Mouse (Mus musculus) liver, adult 2 months (tissue): ENCODE results near the gene Thada. TPM values are rescaled to one million over a fixed set of nuclear protein-coding genes. Genes with fewer than 3 reads are reported as not detected.

Source experiments
- DNase-seq: peaks from one replicate; pipeline ENCODE4 v3.0.0-alpha.2; 2011; ENCODE audit warnings: low read depth, low spot score; ENCODE audit errors: extremely low read depth
- H3K27ac ChIP-seq: fragments of 200-500 bp; replicated peaks from 2 replicates; pipeline ENCODE4 v1.5.1; 2012; ENCODE audit warnings: low read depth, mild to moderate bottlenecking, control low read depth, inconsistent platforms, low read length; ENCODE audit not compliant: insufficient read depth
- H3K27me3 ChIP-seq: fragments of 200-500 bp; 2 replicates; pipeline ENCODE4 v1.6.1; 2012; ENCODE audit warnings: mild to moderate bottlenecking, moderate library complexity, low read length, inconsistent platforms; ENCODE audit not compliant: control insufficient read depth, insufficient read depth
- H3K36me3 ChIP-seq: fragments of 200-500 bp; 2 replicates; pipeline ENCODE4 v1.6.1; 2012; ENCODE audit warnings: low read length, inconsistent platforms; ENCODE audit not compliant: control insufficient read depth, insufficient read depth
- H3K4me1 ChIP-seq: fragments of 200-500 bp; 2 replicates; pipeline ENCODE4 v1.6.1; 2011; ENCODE audit warnings: low read length; ENCODE audit not compliant: control insufficient read depth, insufficient read depth
- H3K4me3 ChIP-seq: fragments of 200-500 bp; 2 replicates; pipeline ENCODE4 v1.5.1; 2011; ENCODE audit warnings: low read depth, mild to moderate bottlenecking, control low read depth, low read length, moderate library complexity; ENCODE audit not compliant: insufficient read depth
- H3K79me2 ChIP-seq: fragments of 200-500 bp; 2 replicates; pipeline ENCODE4 v1.6.1; 2012; ENCODE audit warnings: inconsistent platforms, mild to moderate bottlenecking, low read length, moderate library complexity; ENCODE audit not compliant: control insufficient read depth, insufficient read depth
- H3K9ac ChIP-seq: fragments of 200-500 bp; 2 replicates; pipeline ENCODE4 v1.6.1; 2012; ENCODE audit warnings: low read depth, mild to moderate bottlenecking, control low read depth, inconsistent platforms, low read length
- CTCF ChIP-seq: fragments of 200-500 bp; IDR thresholded peaks from 2 replicates; pipeline ENCODE4 v1.5.1; 2011; ENCODE audit warnings: low read depth, low read length, control low read depth
- POLR2A ChIP-seq: fragments of 200-500 bp; IDR thresholded peaks from 2 replicates; pipeline ENCODE4 v1.6.1; 2011; ENCODE audit warnings: low read length, control low read depth; ENCODE audit not compliant: insufficient read depth; ENCODE audit errors: extremely low read depth
- WGBS: fragments of 180-500 bp; shearing (Covaris S2); methylation state at CpG from one replicate; pipeline ENCODE4 v1.1.7; 2018; 5-methylcytosine and 5-hydroxymethylcytosine counted together
- polyA plus RNA-seq: library from polyadenylated mRNA; depleted of rRNA; stranded (reverse); fragments of >200 nt; gene quantifications from 2 replicates; pipeline ENCODE4 v1.2.3, GENCODE M21; 2012
- total RNA-seq: library from RNA; depleted of rRNA; stranded (reverse); fragments of >200 nt; gene quantifications from 2 replicates; pipeline ENCODE4 v1.2.3, GENCODE M21; 2014

The Thada gene
- total and polyA plus RNA-seq, 2 experiments, result 2.8 to 6.1 TPM

DNA sequence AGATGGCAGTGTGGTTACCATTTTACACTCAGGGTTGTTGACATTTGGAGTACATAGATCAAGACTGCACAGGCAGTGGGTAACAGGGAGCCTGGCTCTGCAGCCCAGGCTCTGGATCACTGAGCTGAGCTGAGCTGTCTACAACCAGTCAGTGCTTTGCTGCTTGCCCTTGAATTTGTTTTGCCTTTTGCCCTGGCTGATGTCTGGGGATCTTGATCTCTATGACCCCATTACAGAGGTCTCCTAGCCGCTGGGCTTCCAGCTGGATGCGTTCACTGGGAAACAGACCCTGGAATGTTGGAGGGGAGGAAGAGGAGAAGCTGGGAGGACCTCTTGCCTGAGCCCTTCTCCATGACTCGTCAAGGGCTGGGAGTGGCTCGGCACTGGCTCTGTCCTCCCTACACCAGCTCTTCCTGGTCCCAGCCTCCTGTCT lies 268.1 kb downstream of the Thada start:
- Histone ChIP-seq H3K27ac (no peak overlapping the region), H3K79me2 (no peaks in the 10 kb centered on the region), H3K27me3 (no peaks in the 10 kb centered on the region), H3K36me3 (no peaks in the 10 kb centered on the region), H3K4me1 (peaks cover 11% of the 10 kb centered on the region), H3K9ac (no peak overlapping the region), H3K4me3 (no peak overlapping the region)
- TF ChIP-seq CTCF, result no peak
- TF ChIP-seq POLR2A, result no peak
- WGBS, result 90% methylated on average over 4 of the region's 4 CpGs
- DNase-seq, result no peak

DNA sequence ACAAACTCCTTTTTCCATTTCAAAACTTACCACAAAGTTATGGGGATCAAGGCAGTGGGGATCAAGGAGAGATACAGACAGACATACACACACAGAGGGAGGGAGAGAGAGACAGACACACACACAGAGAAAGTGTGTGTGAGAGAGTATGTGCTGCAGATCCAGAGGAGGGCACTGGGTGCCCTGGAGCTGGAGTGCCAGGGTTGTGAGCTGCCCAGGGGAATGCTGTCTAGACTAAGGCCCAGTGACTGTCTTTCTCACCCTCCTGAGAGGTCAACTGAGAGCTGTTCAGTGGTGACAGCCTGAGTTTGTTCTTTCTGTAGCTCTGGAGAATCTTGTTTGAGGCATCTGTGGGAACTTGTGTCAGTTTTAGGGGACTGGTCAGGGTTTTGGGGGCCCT lies 269.7 kb downstream of the Thada start:
- Histone ChIP-seq H3K4me1 (peaks cover 11% of the 10 kb centered on the region), H3K9ac (no peak overlapping the region), H3K27me3 (no peaks in the 10 kb centered on the region), H3K27ac (no peak overlapping the region), H3K4me3 (no peak overlapping the region), H3K36me3 (no peaks in the 10 kb centered on the region), H3K79me2 (no peaks in the 10 kb centered on the region)
- no peak for DNase-seq
- no peak for TF ChIP-seq POLR2A
- TF ChIP-seq CTCF, result no peak

DNA sequence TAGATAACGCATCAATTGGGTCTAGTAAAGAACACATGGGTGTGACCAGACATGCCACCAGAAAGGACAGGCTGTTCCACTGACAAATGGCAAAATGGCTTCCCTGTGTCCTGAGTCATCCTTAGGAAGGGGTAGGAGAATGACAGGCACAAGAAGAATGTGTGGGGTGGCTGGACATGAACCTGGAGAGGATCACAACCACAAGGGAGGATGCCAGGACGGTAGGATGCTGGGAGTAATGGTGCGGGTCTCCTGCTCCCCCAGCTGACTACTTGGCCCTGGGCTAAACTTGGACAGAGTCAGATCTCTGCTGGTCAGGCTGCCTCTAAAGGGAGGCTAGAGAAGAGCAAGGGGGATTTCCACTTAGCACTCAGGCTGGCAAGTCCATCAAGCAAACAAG lies 270.2 kb downstream of the Thada start:
- Histone ChIP-seq H3K9ac (no peak overlapping the region), H3K4me1 (peaks cover 11% of the 10 kb centered on the region), H3K27me3 (no peaks in the 10 kb centered on the region), H3K36me3 (no peaks in the 10 kb centered on the region), H3K4me3 (no peak overlapping the region), H3K27ac (no peak overlapping the region), H3K79me2 (no peaks in the 10 kb centered on the region)
- 95% methylated on average over 3 of the region's 3 CpGs for WGBS
- TF ChIP-seq POLR2A, result no peak
- no peak for TF ChIP-seq CTCF
- no peak for DNase-seq

DNA sequence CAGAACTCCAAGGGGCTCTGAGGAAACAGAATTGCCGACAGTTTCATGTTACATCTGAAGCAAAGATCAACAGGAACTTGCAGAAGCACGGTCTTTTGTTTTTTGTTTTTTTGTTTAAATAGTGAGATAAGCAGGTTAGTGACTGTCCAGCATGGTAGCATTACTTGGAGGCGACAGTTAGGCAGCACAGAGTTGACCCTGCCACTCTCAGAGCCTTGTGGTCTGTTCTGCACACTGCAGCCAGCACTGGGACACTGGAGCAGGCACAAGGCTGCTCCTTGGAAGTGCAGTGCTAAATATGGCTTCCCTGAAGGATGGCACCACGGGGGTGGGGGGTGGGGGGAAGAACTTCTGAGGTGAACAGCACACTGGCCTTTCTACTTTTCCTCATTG lies 271.0 kb downstream of the Thada start:
- Histone ChIP-seq H3K27me3 (no peaks in the 10 kb centered on the region), H3K27ac (0 out of 2 replicates have a peak overlapping the region, but pooled peaks have one; percentile 45), H3K36me3 (no peaks in the 10 kb centered on the region), H3K4me1 (peaks cover 11% of the 10 kb centered on the region), H3K79me2 (no peaks in the 10 kb centered on the region), H3K4me3 (no peak overlapping the region), H3K9ac (no peak overlapping the region)
- WGBS, result 42% methylated on average over 4 of the region's 4 CpGs
- no peak for DNase-seq
- TF ChIP-seq CTCF (0 out of 2 replicates have a peak, but pooled peaks have one; percentile 8), POLR2A (no peak)

DNA sequence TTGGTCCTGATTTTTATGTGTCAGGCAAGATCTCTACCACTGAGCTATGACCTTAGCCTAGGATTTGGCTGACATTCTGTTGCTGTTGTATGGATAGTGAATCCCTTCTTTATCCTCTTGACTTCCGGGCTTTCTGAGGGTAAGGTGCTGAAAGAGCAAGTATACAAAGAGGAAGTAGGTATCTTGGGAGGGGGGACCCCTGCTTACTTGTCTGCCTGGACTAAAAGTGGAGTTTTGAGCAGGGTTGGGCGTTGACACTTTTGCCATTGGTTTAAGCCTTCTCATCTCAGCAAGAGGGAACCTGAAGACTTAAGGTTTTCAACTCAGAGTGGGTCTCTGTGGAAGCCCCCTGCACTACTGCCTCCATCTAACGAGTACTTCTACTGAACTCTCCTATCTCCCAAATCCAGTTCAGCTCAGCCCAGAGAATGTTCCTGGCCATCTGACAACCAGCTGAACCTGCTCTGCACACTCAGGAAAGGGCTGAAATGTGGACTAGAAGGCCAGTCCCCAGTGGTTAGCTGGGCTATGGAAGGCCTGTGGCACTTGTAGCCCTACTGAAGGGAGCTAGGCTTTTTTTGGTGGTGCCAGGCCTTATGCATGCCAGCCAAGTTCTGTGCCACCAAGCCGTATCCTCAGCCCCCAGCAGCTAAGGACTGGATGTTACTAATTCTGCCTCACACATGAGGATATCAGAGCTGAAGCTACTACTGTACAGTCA lies 271.6 kb downstream of the Thada start:
- TF ChIP-seq POLR2A, result no peak
- TF ChIP-seq CTCF, result no peak
- 72% methylated on average over 4 of the region's 4 CpGs for WGBS
- Histone ChIP-seq H3K27ac (peak overlapping the region; percentile 45; the same call in 1 of the 2 replicates), H3K36me3 (no peaks in the 10 kb centered on the region), H3K9ac (no peak overlapping the region), H3K27me3 (no peaks in the 10 kb centered on the region), H3K4me1 (peaks cover 11% of the 10 kb centered on the region), H3K4me3 (no peak overlapping the region), H3K79me2 (no peaks in the 10 kb centered on the region)
- no peak for DNase-seq

DNA sequence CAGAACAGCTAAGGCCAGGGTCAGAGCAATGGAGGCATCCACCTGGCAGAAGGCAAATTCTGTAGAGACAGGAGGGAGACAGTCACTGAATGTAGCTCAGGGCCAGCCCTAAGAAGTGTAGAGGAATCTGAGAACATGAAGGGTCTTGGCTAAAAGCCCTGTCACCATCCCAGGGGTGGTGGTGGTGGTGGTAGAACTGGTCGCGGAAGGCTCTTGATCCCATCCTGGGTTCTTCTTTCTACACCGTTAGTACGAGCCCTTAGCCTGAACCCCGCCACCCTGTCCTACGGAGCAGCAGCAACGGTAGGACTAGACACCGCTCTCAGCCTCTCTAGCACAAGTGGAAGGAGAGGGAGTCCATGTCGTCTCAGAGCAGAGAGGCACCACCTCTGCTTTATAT lies 272.6 kb downstream of the Thada start:
- 75% methylated on average over 9 of the region's 9 CpGs for WGBS
- H3K27ac ChIP-seq, result no peak overlapping the region

More for the DNA sequence above, 272.6 kb downstream of the Thada start:
- DNase-seq, result no peak
- Histone ChIP-seq H3K36me3 (no peaks in the 10 kb centered on the region), H3K4me1 (peaks cover 19% of the 10 kb centered on the region), H3K4me3 (no peak overlapping the region), H3K9ac (no peak overlapping the region), H3K79me2 (no peaks in the 10 kb centered on the region), H3K27me3 (no peaks in the 10 kb centered on the region)
- TF ChIP-seq POLR2A (no peak), CTCF (no peak)
